Mouse (Mus musculus) bone marrow, adult 2 months (tissue): ENCODE results near the gene Pcdh17. TPM values are rescaled to one million over a fixed set of nuclear protein-coding genes. Genes with fewer than 3 reads are reported as not detected.

ENCODE experiments used
- H3K27ac ChIP-seq: fragments of 200-500 bp; 2 replicates; pipeline ENCODE4 v1.5.1; 2012; ENCODE audit warnings: low read depth, mild to moderate bottlenecking, control low read depth, inconsistent platforms, low read length; ENCODE audit not compliant: control insufficient read depth, poor library complexity, insufficient read depth
- H3K4me1 ChIP-seq: fragments of 200-500 bp; 2 replicates; pipeline ENCODE4 v1.6.1; 2011; ENCODE audit warnings: low read length; ENCODE audit not compliant: control insufficient read depth, insufficient read depth
- H3K4me3 ChIP-seq: fragments of 200-500 bp; replicated peaks from 2 replicates; pipeline ENCODE3; 2011; ENCODE audit warnings: mild to moderate bottlenecking, low read depth, low read length, control low read depth; ENCODE audit not compliant: control insufficient read depth
- CTCF ChIP-seq: fragments of 200-500 bp; IDR thresholded peaks from 2 replicates; pipeline ENCODE4 v1.5.1; 2011; ENCODE audit warnings: low read length, control low read depth; ENCODE audit not compliant: control insufficient read depth, insufficient read depth
- POLR2A ChIP-seq: fragments of 200-500 bp; IDR thresholded peaks from 2 replicates; pipeline ENCODE4 v1.6.1; 2011; ENCODE audit warnings: low read depth, mild to moderate bottlenecking, control low read depth, low read length, borderline replicate concordance; ENCODE audit not compliant: control insufficient read depth
- WGBS: fragments of 180-500 bp; shearing (Covaris S2); methylation state at CpG from one replicate; pipeline ENCODE4 v1.1.7; 2018; 5-methylcytosine and 5-hydroxymethylcytosine counted together
- polyA plus RNA-seq: library from polyadenylated mRNA; stranded (reverse); fragments of >200 nt; gene quantifications from 2 replicates; pipeline ENCODE4 v1.2.4, GENCODE M21; 2011; ENCODE audit warnings: low replicate concordance; ENCODE audit not compliant: missing spikeins, insufficient read depth, insufficient read length

Pcdh17 gene
- polyA plus RNA-seq, 1 experiment: 0.25 TPM

- TF ChIP-seq CTCF (no peak), POLR2A (no peak)
- no peak overlapping the region for H3K4me3 ChIP-seq
- H3K4me1 ChIP-seq: no peaks in the 10 kb centered on the region
- WGBS: 51% methylated on average over 4 of the region's 4 CpGs
- H3K27ac ChIP-seq: no peak overlapping the region
Measured at GRCm38 (mm10) chr14:84454074-84454845, 10.9 kb downstream of the Pcdh17 start.

- TF ChIP-seq CTCF: no peak
- no peak for TF ChIP-seq POLR2A
- Histone ChIP-seq H3K4me3 (no peak overlapping the region), H3K4me1 (no peaks in the 10 kb centered on the region), H3K27ac (no peak overlapping the region)
- 69% methylated on average over 1 of the region's 1 CpGs for WGBS
Measured at GRCm38 (mm10) chr14:84475491-84475890, 32.1 kb downstream of the Pcdh17 start.

- H3K27ac ChIP-seq: no peak overlapping the region
- no peak overlapping the region for H3K4me3 ChIP-seq
- WGBS: 82% methylated on average over 8 of the region's 8 CpGs
- no peaks in the 10 kb centered on the region for H3K4me1 ChIP-seq
- no peak for TF ChIP-seq CTCF
- no peak for TF ChIP-seq POLR2A
Measured at GRCm38 (mm10) chr14:84476336-84476735, 33.0 kb downstream of the Pcdh17 start.

- WGBS: 78% methylated on average over 4 of the region's 4 CpGs
Measured at GRCm38 (mm10) chr14:84476906-84477305, 33.5 kb downstream of the Pcdh17 start.

GRCm38 (mm10) chr14:84477411-84477810, 34.0 kb downstream of the Pcdh17 start:
- WGBS: 85% methylated on average over 13 of the region's 13 CpGs
- TF ChIP-seq POLR2A (no peak), CTCF (no peak)
- no peaks in the 10 kb centered on the region for H3K4me1 ChIP-seq
- H3K27ac ChIP-seq: no peak overlapping the region
- no peak overlapping the region for H3K4me3 ChIP-seq

More at GRCm38 (mm10) chr14:84476906-84477305, 33.5 kb downstream of the Pcdh17 start:
- Histone ChIP-seq H3K27ac (no peak overlapping the region), H3K4me3 (no peak overlapping the region), H3K4me1 (no peaks in the 10 kb centered on the region)
- TF ChIP-seq CTCF: no peak
- no peak for TF ChIP-seq POLR2A

GRCm38 (mm10) chr14:84480546-84480945, 37.2 kb downstream of the Pcdh17 start:
- Histone ChIP-seq H3K27ac (no peak overlapping the region), H3K4me1 (no peaks in the 10 kb centered on the region), H3K4me3 (no peak overlapping the region)
- TF ChIP-seq CTCF (no peak), POLR2A (no peak)
- 60% methylated on average over 6 of the region's 6 CpGs for WGBS

GRCm38 (mm10) chr14:84484350-84484749, 41.0 kb downstream of the Pcdh17 start:
- TF ChIP-seq CTCF (no peak), POLR2A (no peak)
- WGBS: 81% methylated on average over 4 of the region's 4 CpGs
- H3K4me1 ChIP-seq: no peaks in the 10 kb centered on the region
- no peak overlapping the region for H3K4me3 ChIP-seq
- H3K27ac ChIP-seq: no peak overlapping the region

GRCm38 (mm10) chr14:84511010-84511409, 67.6 kb downstream of the Pcdh17 start:
- Histone ChIP-seq H3K4me3 (no peak overlapping the region), H3K4me1 (no peaks in the 10 kb centered on the region), H3K27ac (no peak overlapping the region)
- no peak for TF ChIP-seq CTCF
- no peak for TF ChIP-seq POLR2A
- 76% methylated on average over 2 of the region's 2 CpGs for WGBS

GRCm38 (mm10) chr14:84532397-84532796, 89.0 kb downstream of the Pcdh17 start:
- H3K4me1 ChIP-seq: no peaks in the 10 kb centered on the region
- no peak for TF ChIP-seq POLR2A
- H3K27ac ChIP-seq: no peak overlapping the region
- 60% methylated on average over 2 of the region's 2 CpGs for WGBS
- no peak overlapping the region for H3K4me3 ChIP-seq
